Mouse (Mus musculus) layer of hippocampus, adult 11-12 months (tissue): ENCODE results near the gene Fbxl3.

ENCODE experiments used
- DNase-seq: peaks from one replicate; pipeline ENCODE4 v3.0.0; 2022; ENCODE audit warnings: low spot score

Gene Fbxl3

GRCm38 (mm10) chr14:103085840-103086533 is 13.4 kb downstream of the Fbxl3 start:
- no peak for DNase-seq

GRCm38 (mm10) chr14:103079209-103079977 is 20.0 kb downstream of the Fbxl3 start:
- peak; percentile 34 for DNase-seq

GRCm38 (mm10) chr14:103078006-103078912 is 21.1 kb downstream of the Fbxl3 start:
- DNase-seq = no peak

GRCm38 (mm10) chr14:103077272-103078005 is 21.9 kb downstream of the Fbxl3 start:
- no peak for DNase-seq

- DNase-seq = no peak
These were observed 24.2 kb downstream of the Fbxl3 start for GRCm38 (mm10) chr14:103075166-103075565.

- no peak for DNase-seq
These were observed 25.5 kb downstream of the Fbxl3 start for GRCm38 (mm10) chr14:103073825-103074224.

- DNase-seq = no peak
These were observed 26.6 kb downstream of the Fbxl3 start for GRCm38 (mm10) chr14:103072731-103073130.

GRCm38 (mm10) chr14:103071471-103071870 is 27.9 kb downstream of the Fbxl3 start:
- no peak for DNase-seq

GRCm38 (mm10) chr14:103070790-103071189 is 28.6 kb downstream of the Fbxl3 start:
- DNase-seq = no peak

GRCm38 (mm10) chr14:103069864-103070611 is 29.3 kb downstream of the Fbxl3 start, which contains the start of gene Cln5:
TSS of gene Cln5 (plus strand) at chr14:103070216.
- peak; percentile 88 for DNase-seq

GRCm38 (mm10) chr14:103069465-103069863 is 29.9 kb downstream of the Fbxl3 start:
- no peak for DNase-seq

GRCm38 (mm10) chr14:103065294-103066167 is 33.8 kb downstream of the Fbxl3 start:
- peak; percentile 84 for DNase-seq

GRCm38 (mm10) chr14:103059495-103059894 is 39.9 kb downstream of the Fbxl3 start:
- no peak for DNase-seq

- DNase-seq = no peak
These were observed 40.4 kb downstream of the Fbxl3 start for GRCm38 (mm10) chr14:103058998-103059397.

- DNase-seq = no peak
These were observed 42.8 kb downstream of the Fbxl3 start for GRCm38 (mm10) chr14:103056601-103057000.

- DNase-seq = no peak
These were observed 44.6 kb downstream of the Fbxl3 start for GRCm38 (mm10) chr14:103054731-103055130.

- peak; percentile 90 for DNase-seq
These were observed 48.1 kb downstream of the Fbxl3 start for GRCm38 (mm10) chr14:103051159-103051769.

- DNase-seq = no peak
These were observed 50.9 kb downstream of the Fbxl3 start for GRCm38 (mm10) chr14:103048292-103049086.

GRCm38 (mm10) chr14:103046677-103047076 is 52.7 kb downstream of the Fbxl3 start, which contains the start of gene Acod1:
TSS of gene Acod1 (plus strand) at chr14:103046977.
- no peak for DNase-seq
